Mouse (Mus musculus): Measurements from ENCODE around the gene Osm. TPM values are rescaled to one million over a fixed set of nuclear protein-coding genes. Genes with fewer than 3 reads are reported as not detected.

Osm gene
- polyA plus RNA-seq, 1 experiment from 2014 or later, result not detected

DNA sequence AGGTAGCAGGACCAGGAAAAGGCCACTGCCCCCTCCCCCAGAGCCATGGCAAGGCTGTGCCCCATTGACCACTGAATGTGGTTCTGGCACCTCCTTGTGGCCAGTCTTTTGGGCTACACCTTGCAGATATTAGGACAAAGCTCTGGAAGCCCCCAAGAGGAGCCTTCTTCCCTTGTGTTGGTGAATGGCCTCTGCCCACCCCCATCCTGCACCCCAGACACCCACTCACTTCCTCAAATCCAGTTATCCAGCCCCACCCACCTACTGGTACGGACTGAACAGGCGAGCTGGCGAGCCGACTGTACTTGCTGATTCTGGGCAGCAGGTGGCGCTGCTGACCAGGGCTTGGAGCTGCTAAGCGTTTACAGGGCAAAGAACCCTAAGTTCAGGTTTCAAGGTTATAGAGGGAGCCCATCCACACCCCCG lies 22.4 kb downstream of the Osm start:
- no peaks in the 10 kb centered on the region for H3K9me3 ChIP-seq (replicated peaks)
- no peaks in the 10 kb centered on the region for H3K36me3 ChIP-seq
- peaks cover 5% of the 10 kb centered on the region; the same call in 1 of the 2 replicates for H3K27me3 ChIP-seq (replicated peaks)
- peak overlapping the region; percentile 57 for H3K4me2 ChIP-seq
- peaks cover 37% of the 10 kb centered on the region for H3K4me1 ChIP-seq (replicated peaks)
- WGBS, result under 1% methylated on average over 7 of the region's 7 CpGs
- H3K27ac ChIP-seq (ENCODE audit: poor library complexity, severe bottlenecking), result no peak overlapping the region
- 0 out of 2 replicates have a peak overlapping the region, but pooled peaks have one; percentile 9 for H3K9ac ChIP-seq
- peak overlapping the region; percentile 22; the same call in 1 of the 2 replicates for H3K4me3 ChIP-seq
- peak; percentile 38; the same call in 1 of the 2 replicates for ATAC-seq (ENCODE audit: insufficient number of reproducible peaks, low FRiP score)

DNA sequence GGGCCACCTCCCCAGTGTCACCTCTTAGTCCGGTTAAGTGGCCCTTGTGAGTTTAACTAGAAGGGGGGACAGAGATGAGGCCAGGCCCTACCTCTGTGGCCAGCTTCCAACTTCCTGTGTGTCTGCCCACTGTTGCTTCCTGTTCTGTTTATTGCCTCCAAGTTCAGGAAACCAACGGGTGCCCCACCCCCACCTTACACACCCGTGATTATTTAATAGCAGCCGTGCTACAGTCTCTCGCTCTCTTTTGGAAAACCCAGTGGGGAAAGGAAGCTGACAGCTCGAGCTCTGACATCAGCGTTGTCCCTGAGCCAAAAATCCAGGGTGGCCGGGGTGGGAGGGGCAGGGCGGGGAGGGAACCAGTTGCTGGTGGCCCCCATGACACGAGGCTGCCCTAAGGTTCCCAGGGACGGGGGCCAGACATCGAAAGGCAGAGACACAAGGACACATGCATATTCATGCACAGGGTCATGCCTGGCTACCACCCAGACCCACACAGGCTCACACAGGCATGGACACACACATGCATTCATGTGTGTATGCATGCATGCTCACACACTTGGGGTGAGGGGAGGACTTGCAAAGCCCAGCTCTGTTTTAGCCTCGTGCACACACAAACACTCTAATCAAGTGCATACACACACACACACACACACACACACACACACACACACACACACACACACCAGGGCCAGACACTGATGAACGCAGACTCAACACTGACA lies 24.4 kb downstream of the Osm start:
- H3K4me1 ChIP-seq (replicated peaks), result peaks cover 49% of the 10 kb centered on the region
- no peak overlapping the region for H3K27ac ChIP-seq (ENCODE audit: poor library complexity, severe bottlenecking)
- no peaks in the 10 kb centered on the region for H3K9me3 ChIP-seq (replicated peaks)
- no peak for ATAC-seq (ENCODE audit: insufficient number of reproducible peaks, low FRiP score)
- no peak overlapping the region for H3K4me3 ChIP-seq
- H3K9ac ChIP-seq, result no peak overlapping the region
- no peaks in the 10 kb centered on the region for H3K36me3 ChIP-seq
- peak overlapping the region; percentile 18 for H3K4me2 ChIP-seq
- 44% methylated on average over 14 of the region's 14 CpGs for WGBS
- H3K27me3 ChIP-seq (replicated peaks), result peaks cover 24% of the 10 kb centered on the region

DNA sequence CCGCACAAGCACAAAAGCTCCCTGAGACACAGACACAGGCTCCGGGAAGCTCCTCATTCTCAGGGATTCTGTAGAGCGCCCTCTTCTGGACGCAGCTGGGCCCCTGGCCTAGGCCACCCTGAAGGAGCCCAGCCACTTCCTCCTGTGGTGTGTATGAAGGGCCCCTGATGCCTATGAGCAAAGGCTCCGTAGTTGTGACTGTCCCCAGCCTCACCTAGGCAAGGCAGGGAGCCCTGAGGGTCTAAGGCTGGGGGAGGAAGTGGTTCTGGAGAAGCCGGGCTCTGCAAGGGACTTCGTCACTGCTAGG lies 24.9 kb downstream of the Osm start:
- peaks cover 29% of the 10 kb centered on the region for H3K27me3 ChIP-seq (replicated peaks)
- no peak overlapping the region for H3K4me3 ChIP-seq
- WGBS, result 47% methylated on average over 7 of the region's 7 CpGs
- no peak overlapping the region for H3K9ac ChIP-seq
- peaks cover 49% of the 10 kb centered on the region for H3K4me1 ChIP-seq (replicated peaks)
- no peak for ATAC-seq (ENCODE audit: insufficient number of reproducible peaks, low FRiP score)
- no peaks in the 10 kb centered on the region for H3K9me3 ChIP-seq (replicated peaks)
- H3K27ac ChIP-seq (ENCODE audit: poor library complexity, severe bottlenecking), result no peak overlapping the region; the same call in 1 of the 2 replicates
- no peak overlapping the region for H3K4me2 ChIP-seq
- H3K36me3 ChIP-seq, result no peaks in the 10 kb centered on the region

DNA sequence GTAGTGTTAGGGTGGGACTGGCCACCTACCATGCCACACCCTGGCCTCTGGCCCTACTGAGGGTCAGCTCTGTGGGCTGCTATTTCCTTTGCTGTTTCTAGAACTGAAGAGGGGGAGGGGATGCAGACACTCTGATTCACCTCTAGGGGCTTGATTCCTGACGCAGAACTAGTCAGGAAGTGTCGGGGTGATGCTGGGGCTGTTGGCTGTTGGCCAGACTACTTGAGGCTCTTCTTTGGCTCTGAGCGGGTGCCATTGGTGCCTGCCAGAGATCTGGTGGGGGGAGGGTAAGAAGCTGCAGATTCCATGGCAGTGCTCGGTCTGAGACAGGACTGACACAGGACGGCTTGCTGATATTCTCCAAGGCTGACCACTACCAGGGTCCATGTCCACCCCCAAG lies 25.7 kb downstream of the Osm start:
- H3K27ac ChIP-seq (ENCODE audit: poor library complexity, severe bottlenecking), result peak overlapping the region; percentile 13; the same call in 1 of the 2 replicates
- no peak overlapping the region for H3K4me3 ChIP-seq
- H3K36me3 ChIP-seq, result no peaks in the 10 kb centered on the region
- peak overlapping the region; percentile 26; the same call in 1 of the 2 replicates for H3K4me2 ChIP-seq
- peak; percentile 29 for ATAC-seq (ENCODE audit: insufficient number of reproducible peaks, low FRiP score)
- WGBS, result 8% methylated on average over 5 of the region's 5 CpGs
- peaks cover 37% of the 10 kb centered on the region for H3K27me3 ChIP-seq (replicated peaks)
- H3K9me3 ChIP-seq (replicated peaks), result no peaks in the 10 kb centered on the region
- H3K4me1 ChIP-seq (replicated peaks), result peaks cover 51% of the 10 kb centered on the region
- peak overlapping the region; percentile 22; the same call in 1 of the 2 replicates for H3K9ac ChIP-seq

DNA sequence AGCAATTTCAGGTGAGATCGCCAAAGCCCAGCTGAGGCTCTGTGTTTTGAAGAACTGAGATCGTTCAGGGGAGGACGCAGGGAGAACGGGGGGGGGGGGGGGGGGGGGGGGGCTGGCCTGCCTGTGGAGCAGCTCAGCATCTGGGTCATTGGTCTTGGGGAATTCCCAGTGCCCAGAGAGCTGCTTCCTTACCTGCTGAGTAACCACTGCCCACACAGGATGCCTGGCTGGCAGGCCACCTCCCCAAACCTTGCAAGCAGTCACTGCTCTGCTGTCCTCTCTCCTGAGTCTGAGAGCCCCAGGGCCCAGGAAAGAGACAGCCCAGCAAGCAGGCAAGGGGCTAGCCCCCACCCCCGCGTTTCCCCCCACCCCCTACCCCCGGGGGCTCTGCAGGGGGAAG lies 26.6 kb downstream of the Osm start:
- Histone ChIP-seq H3K4me3 (no peak overlapping the region), H3K4me2 (no peak overlapping the region; the same call in 1 of the 2 replicates), H3K27me3 (replicated peaks) (peaks cover 45% of the 10 kb centered on the region), H3K9ac (peak overlapping the region; percentile 22; the same call in 1 of the 2 replicates), H3K9me3 (replicated peaks) (no peaks in the 10 kb centered on the region), H3K36me3 (no peaks in the 10 kb centered on the region), H3K27ac (ENCODE audit: poor library complexity, severe bottlenecking) (no peak overlapping the region), H3K4me1 (replicated peaks) (peaks cover 56% of the 10 kb centered on the region)
- WGBS, result 16% methylated on average over 7 of the region's 7 CpGs
- ATAC-seq (ENCODE audit: insufficient number of reproducible peaks, low FRiP score), result no peak

DNA sequence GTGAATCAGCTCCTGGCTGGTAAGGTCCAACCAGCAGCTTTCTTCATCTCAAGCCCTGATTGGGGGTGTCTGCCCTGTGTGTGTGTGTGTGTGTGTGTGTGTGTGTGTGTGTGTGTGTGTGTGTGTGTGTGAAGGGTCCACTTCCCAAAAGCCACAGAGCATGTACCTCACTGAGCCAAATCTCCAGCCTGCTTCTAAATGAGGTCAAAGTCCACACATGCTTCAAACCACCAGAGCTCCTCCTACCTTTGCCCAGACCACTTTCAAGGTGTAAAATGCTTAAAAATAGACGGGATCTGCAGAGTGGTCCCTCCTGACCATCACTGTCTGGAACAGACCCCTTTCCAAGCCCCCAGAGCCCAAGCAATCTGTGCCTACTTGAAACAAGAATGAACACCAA lies 27.1 kb downstream of the Osm start:
- no peak for ATAC-seq (ENCODE audit: insufficient number of reproducible peaks, low FRiP score)
- Histone ChIP-seq H3K36me3 (no peaks in the 10 kb centered on the region), H3K27ac (ENCODE audit: poor library complexity, severe bottlenecking) (no peak overlapping the region), H3K4me1 (replicated peaks) (peaks cover 56% of the 10 kb centered on the region), H3K4me2 (no peak overlapping the region), H3K4me3 (no peak overlapping the region), H3K27me3 (replicated peaks) (peaks cover 50% of the 10 kb centered on the region), H3K9ac (no peak overlapping the region; the same call in 1 of the 2 replicates), H3K9me3 (replicated peaks) (no peaks in the 10 kb centered on the region)
- 23% methylated on average over 1 of the region's 1 CpGs for WGBS

DNA sequence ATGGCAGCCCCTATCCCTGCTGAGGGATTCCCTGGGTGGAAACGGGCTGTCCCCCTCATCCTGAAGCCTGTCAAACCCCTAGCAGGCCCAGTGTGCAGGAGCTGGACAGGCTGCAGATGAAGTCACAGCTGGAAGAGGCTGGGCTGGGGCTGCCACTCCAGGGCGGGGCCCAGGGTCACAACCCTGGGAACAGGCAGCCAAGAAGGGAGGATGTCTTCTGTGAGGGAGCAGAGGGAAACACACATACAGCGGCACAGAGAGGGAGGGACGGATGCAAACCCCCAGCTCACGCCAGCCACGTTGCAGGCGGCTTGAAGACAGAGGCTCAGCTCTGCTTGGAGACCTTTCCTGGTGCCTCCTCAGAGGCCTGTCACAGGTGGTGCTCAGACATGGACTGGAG lies 27.8 kb downstream of the Osm start:
- peaks cover 57% of the 10 kb centered on the region for H3K27me3 ChIP-seq (replicated peaks)
- peaks cover 56% of the 10 kb centered on the region for H3K4me1 ChIP-seq (replicated peaks)

DNA sequence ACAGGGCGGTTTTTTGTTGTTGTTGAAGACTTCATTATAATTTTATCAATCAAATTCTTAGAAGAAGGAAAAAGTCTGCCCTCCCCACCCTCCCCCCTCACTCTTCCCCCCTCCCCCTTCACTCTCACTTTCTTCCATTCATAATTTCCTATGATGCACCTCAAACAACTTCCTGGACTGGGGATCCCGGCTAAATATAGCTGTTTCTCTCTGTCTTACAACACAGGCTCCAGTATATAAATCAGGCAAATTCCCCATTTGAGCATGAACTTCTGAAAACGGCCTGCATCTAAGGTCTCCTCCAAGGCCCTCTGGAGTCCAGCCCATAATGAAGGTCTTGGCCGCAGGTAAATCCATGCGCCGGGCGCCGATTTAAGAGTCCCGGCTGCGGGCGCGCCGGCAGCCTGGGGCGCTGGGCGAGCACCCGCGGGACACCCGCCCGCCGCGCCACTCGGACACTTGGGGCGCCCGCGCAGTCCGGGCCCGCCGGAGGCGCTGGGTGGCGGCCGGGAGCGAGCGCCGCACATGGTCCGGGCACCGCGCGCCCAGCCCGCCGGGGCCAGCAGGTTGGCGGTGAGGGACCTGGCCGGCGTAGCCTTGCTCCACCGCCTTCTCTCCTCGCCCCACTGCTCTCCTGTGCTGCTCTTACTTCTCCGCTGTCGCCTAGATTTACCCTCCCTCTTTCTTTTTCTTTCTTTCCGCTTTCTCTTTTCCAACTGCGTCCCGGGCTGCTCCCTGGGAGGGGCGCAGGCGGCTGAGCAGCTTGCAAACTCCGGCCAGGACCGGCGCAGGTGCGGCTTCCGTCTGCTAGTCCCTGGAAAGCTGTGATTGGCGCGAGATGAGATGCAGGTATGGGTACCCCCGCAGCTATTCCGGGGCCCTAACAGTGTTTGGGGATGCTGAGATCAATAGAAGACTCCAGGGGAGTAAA lies 30.3 kb downstream of the Osm start:
- Histone ChIP-seq H3K4me2 (peak overlapping the region; percentile 86), H3K27ac (ENCODE audit: poor library complexity, severe bottlenecking) (no peak overlapping the region), H3K27me3 (replicated peaks) (peaks cover 75% of the 10 kb centered on the region), H3K9me3 (replicated peaks) (no peaks in the 10 kb centered on the region), H3K36me3 (no peaks in the 10 kb centered on the region), H3K4me3 (peak overlapping the region; percentile 66), H3K4me1 (replicated peaks) (peaks cover 46% of the 10 kb centered on the region), H3K9ac (peak overlapping the region; percentile 59)
- no peak for ATAC-seq (ENCODE audit: insufficient number of reproducible peaks, low FRiP score)
- WGBS, result 1% methylated on average over 61 of the region's 61 CpGs

More for the DNA sequence above, 27.8 kb downstream of the Osm start:
- no peak for ATAC-seq (ENCODE audit: insufficient number of reproducible peaks, low FRiP score)
- Histone ChIP-seq H3K4me3 (no peak overlapping the region), H3K9ac (no peak overlapping the region), H3K4me2 (no peak overlapping the region), H3K36me3 (no peaks in the 10 kb centered on the region), H3K27ac (ENCODE audit: poor library complexity, severe bottlenecking) (no peak overlapping the region), H3K9me3 (replicated peaks) (no peaks in the 10 kb centered on the region)
- 61% methylated on average over 7 of the region's 7 CpGs for WGBS

DNA sequence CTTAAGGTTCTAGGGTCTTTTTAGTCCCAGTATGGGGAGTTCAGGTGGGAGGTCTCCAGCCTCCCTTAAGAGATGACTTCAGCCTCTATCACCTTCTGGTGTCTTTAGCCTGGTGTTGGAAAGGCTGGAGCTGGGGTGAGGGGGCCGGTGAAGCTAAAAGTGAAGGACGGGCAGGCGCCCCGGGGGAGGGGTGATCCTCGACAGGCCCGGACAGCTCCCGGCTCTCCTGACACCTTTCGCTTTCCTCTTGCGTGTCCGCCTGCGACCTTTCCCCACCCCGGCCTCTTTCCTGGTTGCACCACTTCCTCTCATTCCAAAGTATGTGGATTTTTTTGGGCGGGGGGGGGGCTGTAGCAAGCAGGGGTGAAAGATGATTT lies 31.0 kb downstream of the Osm start:
- 2% methylated on average over 13 of the region's 13 CpGs for WGBS
- H3K27me3 ChIP-seq (replicated peaks), result peaks cover 77% of the 10 kb centered on the region

DNA sequence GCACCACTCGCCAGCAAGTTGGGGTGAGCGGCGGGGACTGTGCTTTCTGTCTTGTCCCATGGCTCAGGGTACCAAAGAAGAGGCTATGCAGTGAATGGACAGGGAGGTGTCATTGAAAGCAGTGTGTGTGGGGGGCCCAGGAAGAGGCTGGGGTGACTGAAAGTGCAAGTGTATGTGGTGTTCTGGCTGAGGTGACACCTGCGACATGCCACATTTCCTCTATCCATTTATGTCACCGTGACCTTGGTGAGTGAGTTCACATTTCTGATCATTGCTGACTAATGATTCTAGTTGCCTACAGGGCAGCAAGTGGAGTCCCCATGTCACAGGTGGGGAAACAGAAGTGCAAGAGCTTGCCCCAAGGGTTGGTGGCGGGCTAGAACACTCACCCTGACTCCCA lies 32.3 kb downstream of the Osm start:
- Histone ChIP-seq H3K27ac (ENCODE audit: poor library complexity, severe bottlenecking) (no peak overlapping the region), H3K4me3 (no peak overlapping the region), H3K4me2 (no peak overlapping the region), H3K9me3 (replicated peaks) (no peaks in the 10 kb centered on the region), H3K4me1 (replicated peaks) (peaks cover 31% of the 10 kb centered on the region), H3K27me3 (replicated peaks) (peaks cover 81% of the 10 kb centered on the region), H3K36me3 (no peaks in the 10 kb centered on the region), H3K9ac (no peak overlapping the region)
- no peak for ATAC-seq (ENCODE audit: insufficient number of reproducible peaks, low FRiP score)
- 75% methylated on average over 6 of the region's 6 CpGs for WGBS

More for the DNA sequence above, 31.0 kb downstream of the Osm start:
- Histone ChIP-seq H3K4me1 (replicated peaks) (peaks cover 45% of the 10 kb centered on the region), H3K27ac (ENCODE audit: poor library complexity, severe bottlenecking) (no peak overlapping the region), H3K36me3 (no peaks in the 10 kb centered on the region), H3K4me3 (peak overlapping the region; percentile 66), H3K9me3 (replicated peaks) (no peaks in the 10 kb centered on the region), H3K9ac (peak overlapping the region; percentile 59; the same call in 1 of the 2 replicates), H3K4me2 (peak overlapping the region; percentile 86)
- ATAC-seq (ENCODE audit: insufficient number of reproducible peaks, low FRiP score), result no peak
